Comparison of ENCODE assay signal across 8 mouse cellular contexts in the genomic region with DNA sequence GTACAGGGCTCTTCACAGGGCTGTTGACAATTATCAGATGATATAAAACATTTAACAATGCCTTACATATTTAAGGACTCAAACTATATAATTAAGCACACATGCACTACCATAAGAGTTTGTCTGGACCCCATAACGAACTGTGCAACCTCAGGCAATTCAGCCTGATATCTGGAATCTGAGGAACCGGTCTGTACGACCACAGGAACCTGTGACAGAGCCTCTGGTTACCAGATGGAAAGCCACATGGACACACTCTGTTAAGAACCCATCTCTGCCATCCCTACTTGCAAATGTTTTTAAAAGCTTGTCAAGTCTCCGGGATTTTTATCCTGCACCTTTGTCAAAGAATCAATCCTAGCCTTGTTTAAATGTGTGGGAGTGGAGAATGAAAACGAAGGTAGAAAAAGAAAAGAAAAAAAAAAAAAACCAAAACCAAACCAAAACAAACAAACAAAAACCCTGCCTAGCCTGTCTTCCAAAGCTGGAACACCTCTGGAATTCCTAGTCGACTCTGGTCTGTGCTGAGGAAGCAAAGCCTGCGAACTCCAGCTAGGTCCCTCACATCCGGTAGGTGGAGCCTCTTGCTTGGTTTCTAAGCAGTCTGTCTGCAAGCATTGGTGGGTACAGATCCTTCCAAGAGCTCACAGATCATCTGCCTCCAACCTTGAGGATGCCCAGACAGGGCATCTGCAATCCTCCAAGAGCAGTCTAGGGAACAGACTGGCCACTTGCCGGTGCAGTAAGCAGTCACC. TPM values are rescaled to one million over a fixed set of nuclear protein-coding genes. Genes with fewer than 3 reads are reported as not detected.
A peak's percentile ranks its signal among the peaks of the same experiment; 100 is the strongest.
DNase-seq lines count a peak whose midpoint lies in the region; ATAC-seq and TF ChIP-seq lines count a peak whose summit lies in the region.
"Had no signal": no experiment of that assay in that cellular context is flagged by ENCODE, and none has a peak within 500 bp of the region (broad histone marks: within the 10 kb centered on the region; RNA-seq: fewer than 3 reads in every experiment).

No protein-coding gene starts in this region.

- H3K4me1 ChIP-seq in E14TG2a.4 (replicated peaks; ENCODE audit: low read depth, low read length), result peaks cover 81% of the 10 kb centered on the region
- H3K4me1 ChIP-seq in embryonic facial prominence, embryonic 15.5 days, result peaks cover 68% of the 10 kb centered on the region
- peaks cover 40% of the 10 kb centered on the region for H3K4me1 ChIP-seq in lung, embryonic 14.5 days (ENCODE audit: insufficient read depth)

- intact Hi-C loops in heart, postnatal 25 days (cut with DNase I), result loop anchor here (1.0 to 5.0 kb wide), 2 partner anchors 43 to 168 kb away; no protein-coding TSS in a partner anchor

- ATAC-seq in embryonic facial prominence, embryonic 15.5 days (ENCODE audit: insufficient number of reproducible peaks, low FRiP score, low TSS enrichment, low read depth), result no peak
- ATAC-seq in lung, embryonic 14.5 days (ENCODE audit: insufficient read depth), result no peak

- H3K4me2 ChIP-seq in embryonic facial prominence, embryonic 15.5 days (replicated peaks), result peak overlapping the region; percentile 69
- peak overlapping the region; percentile 98 for H3K4me2 ChIP-seq in lung, embryonic 14.5 days

- peak overlapping the region; percentile 93; the same call in 1 of the 2 replicates for H3K4me3 ChIP-seq in E14TG2a.4 (replicated peaks; ENCODE audit: low read length)
- peak overlapping the region; percentile 65 for H3K4me3 ChIP-seq in embryonic facial prominence, embryonic 15.5 days (replicated peaks)
- peak overlapping the region; percentile 82 for H3K4me3 ChIP-seq in lung, embryonic 14.5 days (ENCODE audit: low read depth, low read length)

- no peak overlapping the region; the same call in none of the 2 replicates for H3K9ac ChIP-seq in embryonic facial prominence, embryonic 15.5 days
- H3K9ac ChIP-seq in lung, embryonic 14.5 days, result peak overlapping the region; percentile 38; the same call in 1 of the 2 replicates
- H3K9ac ChIP-seq: midbrain, embryonic 12.5 days had no signal

- WGBS in embryonic facial prominence, embryonic 15.5 days, result 14% methylated on average over 9 of the region's 9 CpGs
- 23% methylated on average over 9 of the region's 9 CpGs for WGBS in lung, embryonic 14.5 days

- H3K9me3 ChIP-seq in E14TG2a.4 (ENCODE audit: low read length), result no peaks in the 10 kb centered on the region
- H3K9me3 ChIP-seq in embryonic facial prominence, embryonic 15.5 days (replicated peaks), result no peaks in the 10 kb centered on the region
- H3K9me3 ChIP-seq in lung, embryonic 14.5 days (ENCODE audit: low read depth, low read length), result no peaks in the 10 kb centered on the region
- H3K9me3 ChIP-seq: midbrain, embryonic 12.5 days had no signal

- DNase-seq in adrenal gland, postnatal 10 days, result peak; percentile 74
- DNase-seq in heart, postnatal 25 days (ENCODE audit: low spot score), result peak; percentile 43
- peak; percentile 80 for DNase-seq in layer of hippocampus, adult 9-11 months
- peak; percentile 92 for DNase-seq in lung, embryonic 14.5 days
- peak; percentile 72 for DNase-seq in right cerebral cortex, postnatal 25 days

- H3K36me3 ChIP-seq in E14TG2a.4 (ENCODE audit: insufficient read depth, low read length), result peaks cover 6% of the 10 kb centered on the region
- H3K36me3 ChIP-seq in embryonic facial prominence, embryonic 15.5 days, result no peaks in the 10 kb centered on the region
- peaks cover 14% of the 10 kb centered on the region for H3K36me3 ChIP-seq in lung, embryonic 14.5 days (ENCODE audit: insufficient read depth)
- H3K36me3 ChIP-seq: midbrain, embryonic 12.5 days had no signal

- peak; percentile 17; the same call in 1 of the 2 replicates for TF ChIP-seq CTCF in E14TG2a.4 (conservative IDR thresholded peaks at IDR 0.05; ENCODE audit: low read length)
- TF ChIP-seq CTCF in lung, embryonic 14.5 days (IDR thresholded peaks at IDR 0.05; ENCODE audit: low read depth), result peak; percentile 80

- H3K27me3 ChIP-seq in E14TG2a.4 (ENCODE audit: insufficient read depth, low read length), result peaks cover 30% of the 10 kb centered on the region
- H3K27me3 ChIP-seq in embryonic facial prominence, embryonic 15.5 days, result no peaks in the 10 kb centered on the region
- H3K27me3 ChIP-seq in lung, embryonic 14.5 days (ENCODE audit: insufficient read depth, low read length), result no peaks in the 10 kb centered on the region

- peak overlapping the region; percentile 72 for H3K27ac ChIP-seq in embryonic facial prominence, embryonic 15.5 days (replicated peaks)
- H3K27ac ChIP-seq in lung, embryonic 14.5 days (ENCODE audit: low read depth), result peak overlapping the region; percentile 1; the same call in 1 of the 2 replicates
- H3K27ac ChIP-seq: midbrain, embryonic 12.5 days had no signal

RNA-seq across cellular contexts. Expression of a gene that starts 4.5 kb away (rescaled TPM):
- total RNA-seq in adrenal gland, postnatal 10 days (2021), result 100 to 1,000 TPM; 371 to 920 TPM
- 870 and 880 TPM in 2 replicates for polyA plus RNA-seq in embryonic facial prominence, embryonic 15.5 days (2015; fragmentation: Nextera tagmentation; extraction: Ambion mirVana)
- over 10,000 TPM; 12,975 to 13,062 TPM for total RNA-seq in heart, postnatal 25 days (2021)
- polyA plus RNA-seq in lung, embryonic 14.5 days (2014; fragmentation: Nextera tagmentation; extraction: Ambion mirVana), result 635 and 725 TPM in 2 replicates

Comparison
In these comparisons a context has a peak if more than half of its experiments do, and no peak if none do; other contexts are left out.
1. RNA of a gene that starts 4.5 kb away (total RNA-seq): 12,975 to 13,062 TPM in heart, postnatal 25 days; 371 to 920 TPM in adrenal gland, postnatal 10 days; every median in the first group is over 10 times any median in the second.
2. Peak in every context shown above with its lines, with median percentiles within 50 percentile points of each other: H3K4me3 ChIP-seq and DNase-seq.